Mouse (Mus musculus): ENCODE measurements around the gene Sohlh1.
"Not testable (repeated sequence)": the region's sequence is repeated elsewhere in the genome, so short reads cannot be mapped to it uniquely, and the experiment has no call there.

Sohlh1 gene

GRCm38 (mm10) chr2:25842161-25842560, 4.9 kb downstream of the Sohlh1 start:
- no peak for DNase-seq (ENCODE audit: low spot score)

GRCm38 (mm10) chr2:25836291-25836690, 10.8 kb downstream of the Sohlh1 start:
- peak; percentile 81 for DNase-seq (ENCODE audit: low spot score)

GRCm38 (mm10) chr2:25830786-25831185, 16.3 kb downstream of the Sohlh1 start:
- no peak for DNase-seq (ENCODE audit: low spot score)

GRCm38 (mm10) chr2:25828344-25828947, 18.6 kb downstream of the Sohlh1 start:
- no peak for DNase-seq (ENCODE audit: low spot score)

DNA sequence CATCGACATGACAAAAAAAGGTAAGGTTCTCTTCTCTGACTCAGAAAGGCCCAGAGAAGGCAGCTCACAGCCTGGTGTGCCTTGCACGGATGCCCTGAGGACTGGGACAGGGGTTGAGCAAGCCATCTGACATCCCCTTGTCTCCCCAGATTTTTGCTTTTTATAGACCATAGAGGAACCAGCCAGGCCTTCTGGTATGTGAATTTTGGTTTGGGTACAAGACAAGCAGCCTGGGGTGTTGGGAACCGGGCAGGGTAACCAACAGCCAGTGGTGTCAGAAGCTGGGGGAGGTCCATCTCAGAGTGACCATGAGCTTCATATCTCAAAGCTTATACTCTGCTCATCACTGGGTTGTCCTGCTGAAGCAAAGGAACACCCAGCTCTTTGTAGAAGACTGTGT, 22.3 kb downstream of the Sohlh1 start:
- no peak for DNase-seq (ENCODE audit: low spot score)

DNA sequence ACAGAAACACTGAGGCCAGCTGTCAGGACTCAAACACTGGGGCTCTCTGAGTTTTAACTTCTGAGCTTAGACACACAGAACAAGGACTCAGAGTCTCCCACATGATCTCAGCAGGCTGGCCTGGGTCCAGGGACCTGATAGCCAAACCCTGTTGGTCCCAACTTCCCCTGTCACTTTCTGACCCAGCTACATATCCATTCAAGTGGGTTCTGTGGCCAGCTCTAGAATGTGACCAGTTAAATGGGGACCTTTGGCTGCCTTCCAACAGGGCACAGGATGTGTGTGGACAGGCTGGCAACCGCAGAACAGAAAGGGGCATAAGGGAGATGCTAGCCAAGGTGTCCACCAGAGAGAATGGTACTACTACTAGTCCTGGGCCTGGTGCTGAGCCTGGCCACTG, 24.2 kb downstream of the Sohlh1 start, which contains the start of gene Lcn9:
Gene Lcn9 (plus strand): TSS at position 348 of the 400 bp plus-strand sequence.
- peak; percentile 62 for DNase-seq (ENCODE audit: low spot score)

DNA sequence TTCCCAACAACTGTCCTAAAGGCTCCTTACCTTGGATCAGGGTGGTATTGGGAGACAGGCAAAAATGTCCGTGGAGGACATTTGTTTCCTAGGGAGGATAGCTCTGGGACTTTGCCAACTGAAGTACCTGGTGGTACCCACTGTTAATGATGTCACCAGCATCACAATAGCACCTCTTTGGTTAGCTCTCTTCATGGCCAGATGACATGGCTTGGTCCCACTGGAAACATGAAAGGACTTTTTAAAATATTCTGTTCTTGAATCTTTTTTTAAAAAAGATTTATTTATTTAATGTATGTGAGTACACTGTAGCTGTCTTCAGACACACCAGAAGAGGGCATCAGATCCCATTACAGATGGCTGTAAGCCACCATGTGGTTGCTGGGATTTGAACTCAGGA, 31.3 kb downstream of the Sohlh1 start, which contains the start of gene Glt6d1:
Gene Glt6d1 (minus strand): TSS at position 101 of the 400 bp plus-strand sequence.
- DNase-seq (ENCODE audit: low spot score), result not testable (repeated sequence)

DNA sequence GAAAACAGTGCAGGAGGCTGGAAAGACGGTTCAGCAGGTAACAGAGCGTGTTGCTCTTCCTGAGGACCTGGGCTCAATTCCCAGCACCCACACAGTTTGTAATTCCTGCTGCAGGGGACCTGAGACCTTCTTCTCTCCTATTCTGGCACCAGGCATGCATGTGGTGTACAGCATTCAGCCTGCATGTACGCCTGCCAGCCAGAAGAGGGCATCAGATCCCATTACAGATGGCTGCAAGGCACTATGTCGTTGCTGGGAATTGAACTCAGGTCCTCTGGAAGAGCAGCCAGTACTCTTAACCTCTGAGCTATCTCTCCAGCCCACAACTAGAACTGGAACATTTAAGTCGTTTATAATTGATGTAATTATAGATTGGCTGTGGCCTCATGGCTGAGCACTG, 33.7 kb downstream of the Sohlh1 start:
- no peak for DNase-seq (ENCODE audit: low spot score)

GRCm38 (mm10) chr2:25811711-25812110, 35.3 kb downstream of the Sohlh1 start:
- no peak for DNase-seq (ENCODE audit: low spot score)

DNA sequence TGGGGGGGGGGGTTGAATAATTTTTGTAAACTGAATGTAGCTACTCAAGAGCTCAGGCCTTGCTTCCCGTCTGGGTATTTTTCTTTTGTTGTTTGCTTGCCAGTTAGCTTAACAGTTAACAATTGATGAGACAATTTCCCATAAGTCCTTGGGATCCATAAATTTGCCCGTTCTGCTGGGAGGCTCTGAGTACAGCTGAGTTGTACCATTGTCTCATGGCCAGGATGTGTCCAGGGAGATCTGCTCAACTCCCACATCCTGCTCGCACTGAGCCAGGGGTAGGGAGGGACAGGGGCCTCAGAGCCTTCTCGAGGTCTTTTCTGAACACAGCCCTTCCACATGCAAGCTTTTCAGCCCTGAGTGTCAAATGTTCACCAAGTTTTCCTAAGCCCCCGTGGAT, 49.0 kb downstream of the Sohlh1 start:
- DNase-seq (ENCODE audit: low spot score), result no peak

- DNase-seq (ENCODE audit: low spot score), result no peak
These were observed 49.4 kb downstream of the Sohlh1 start for GRCm38 (mm10) chr2:25797635-25798034.
